Comparison of ENCODE assay signal across 12 mouse cellular contexts in the genomic region with DNA sequence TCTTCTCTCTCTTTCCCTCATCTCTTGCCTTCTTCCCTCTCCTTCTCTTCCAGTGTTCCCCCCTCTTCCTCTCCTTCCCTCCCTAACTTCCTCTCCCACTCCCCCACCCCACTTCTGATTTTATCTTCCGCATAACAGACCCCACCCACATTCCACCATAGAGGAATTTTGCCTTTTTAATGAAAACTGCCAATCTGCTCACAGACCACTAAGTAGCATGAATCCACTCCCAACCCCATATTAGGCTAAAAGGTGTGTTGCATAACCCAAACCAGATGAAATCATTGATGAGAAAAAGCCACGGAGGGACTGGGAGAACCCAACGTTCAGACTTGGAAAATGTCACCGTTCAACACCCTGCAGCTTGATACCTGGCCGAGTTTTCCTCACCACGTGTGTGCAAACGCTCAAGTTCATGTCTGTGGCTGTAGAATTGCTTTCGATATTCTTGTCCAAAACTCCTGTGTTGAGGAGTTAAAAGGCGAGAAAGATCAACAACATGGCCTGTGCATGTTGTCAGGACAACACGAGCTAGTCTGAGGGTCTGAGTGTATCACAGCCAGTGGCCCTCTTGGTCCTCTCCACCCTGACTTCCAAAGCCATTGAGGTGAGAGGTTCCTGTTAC. TPM values are rescaled to one million over a fixed set of nuclear protein-coding genes. Genes with fewer than 3 reads are reported as not detected.
DNase-seq lines count a peak whose midpoint lies in the region; ATAC-seq and TF ChIP-seq lines count a peak whose summit lies in the region.
"Had no signal": no experiment of that assay in that cellular context is flagged by ENCODE, and none has a peak within 500 bp of the region (broad histone marks: within the 10 kb centered on the region; RNA-seq: fewer than 3 reads in every experiment).

No protein-coding gene starts in this region.

- H3K27ac ChIP-seq in heart, embryonic 12.5 days (ENCODE audit: poor library complexity, severe bottlenecking), result peak overlapping the region; percentile 90
- H3K27ac ChIP-seq in intestine, postnatal 0 days (ENCODE audit: low read depth, low read length), result peak overlapping the region; percentile 21; the same call in 1 of the 2 replicates
- H3K27ac ChIP-seq: forebrain, embryonic 15.5 days; liver, embryonic 14.5 days had no signal

- peaks cover 94% of the 10 kb centered on the region for H3K79me2 ChIP-seq in C2C12 (ENCODE audit: control insufficient read depth, insufficient read depth)

- 65% methylated on average over 10 of the region's 10 CpGs for WGBS in heart, embryonic 12.5 days
- 76% methylated on average over 10 of the region's 10 CpGs for WGBS in intestine, postnatal 0 days

- H3K4me2 ChIP-seq in heart, embryonic 12.5 days, result no peak overlapping the region
- H3K4me2 ChIP-seq in intestine, postnatal 0 days (replicated peaks; ENCODE audit: low read depth), result no peak overlapping the region
- H3K4me2 ChIP-seq: forebrain, embryonic 15.5 days had no signal

- H3K27me3 ChIP-seq in heart, embryonic 12.5 days (replicated peaks), result no peaks in the 10 kb centered on the region
- no peaks in the 10 kb centered on the region for H3K27me3 ChIP-seq in C2C12 (ENCODE audit: control insufficient read depth, insufficient read depth, insufficient read length)
- no peaks in the 10 kb centered on the region for H3K27me3 ChIP-seq in intestine, postnatal 0 days (replicated peaks; ENCODE audit: control insufficient read depth, insufficient read depth, low read length)
- H3K27me3 ChIP-seq: forebrain, embryonic 15.5 days had no signal

- no peaks in the 10 kb centered on the region for H3K9me3 ChIP-seq in heart, embryonic 12.5 days (replicated peaks)
- no peaks in the 10 kb centered on the region for H3K9me3 ChIP-seq in intestine, postnatal 0 days (ENCODE audit: control insufficient read depth)
- H3K9me3 ChIP-seq: forebrain, embryonic 15.5 days; G1E had no signal

- TF ChIP-seq CTCF in C2C12 (IDR thresholded peaks at IDR 0.05; ENCODE audit: control insufficient read depth, insufficient read depth, insufficient read length), result no peak
- TF ChIP-seq CTCF in intestine, postnatal 0 days (IDR thresholded peaks at IDR 0.05; ENCODE audit: low read depth), result no peak

- peak overlapping the region; percentile 57; the same call in 1 of the 2 replicates for H3K9ac ChIP-seq in heart, embryonic 12.5 days
- H3K9ac ChIP-seq in intestine, postnatal 0 days (ENCODE audit: low read depth, low read length), result no peak overlapping the region
- H3K9ac ChIP-seq: forebrain, embryonic 15.5 days; liver, embryonic 14.5 days had no signal

- peaks cover 20% of the 10 kb centered on the region for H3K36me3 ChIP-seq in heart, embryonic 12.5 days
- peaks cover 18% of the 10 kb centered on the region for H3K36me3 ChIP-seq in C2C12 (ENCODE audit: control insufficient read depth, insufficient read depth)
- H3K36me3 ChIP-seq in intestine, postnatal 0 days (ENCODE audit: control insufficient read depth, insufficient read depth), result peaks cover 13% of the 10 kb centered on the region; the same call in 1 of the 2 replicates
- H3K36me3 ChIP-seq: forebrain, embryonic 15.5 days had no signal

- peaks cover 60% of the 10 kb centered on the region for H3K79me3 ChIP-seq in C2C12 (ENCODE audit: low read depth)

- H3K4me3 ChIP-seq in heart, embryonic 12.5 days, result no peak overlapping the region
- H3K4me3 ChIP-seq in C2C12 (ENCODE audit: insufficient read depth, poor library complexity, severe bottlenecking), result no peak overlapping the region
- H3K4me3 ChIP-seq in intestine, postnatal 0 days (ENCODE audit: low read depth, low read length), result no peak overlapping the region
- H3K4me3 ChIP-seq: forebrain, embryonic 15.5 days had no signal

- peak; percentile 26 for ATAC-seq in heart, embryonic 12.5 days (ENCODE audit: insufficient number of reproducible peaks, low FRiP score)
- no peak for ATAC-seq in intestine, postnatal 0 days
- ATAC-seq: forebrain, embryonic 15.5 days had no signal

- peaks cover 94% of the 10 kb centered on the region for H3K4me1 ChIP-seq in heart, embryonic 12.5 days (replicated peaks)
- H3K4me1 ChIP-seq in intestine, postnatal 0 days (replicated peaks; ENCODE audit: control insufficient read depth, insufficient read depth, low read length), result peaks cover 24% of the 10 kb centered on the region; the same call in 1 of the 2 replicates

- no peak for DNase-seq in heart, adult 9 months (ENCODE audit: low spot score in 2 of 2)
- peak; percentile 39 for DNase-seq in ZHBTc4 (ENCODE audit: low read depth, low spot score)
- no peak for DNase-seq in natural killer cell, adult 2 months (ENCODE audit: low spot score in 2 of 2)
- DNase-seq in cerebellum, postnatal 10 days, result no peak
- DNase-seq: adrenal gland, adult 8-10 months; cerebellum, postnatal 14 days had no signal

- H3ac ChIP-seq in C2C12 (ENCODE audit: control insufficient read depth, insufficient read length, low read depth), result no peak overlapping the region

TF ChIP-seq in C2C12, 6 proteins besides CTCF, POLR2A, EP300 and RAD21:
- peak; percentile 67 for TF ChIP-seq CEBPB (IDR thresholded peaks at IDR 0.05; ENCODE audit: low read depth)
- TF ChIP-seq USF1 (IDR thresholded peaks at IDR 0.05; ENCODE audit: low read depth), result no peak

RNA-seq across cellular contexts. Expression of a gene that starts 13.0 kb away (rescaled TPM):
- polyA plus RNA-seq in heart, embryonic 12.5 days (2016; fragmentation: Nextera tagmentation; extraction: Ambion mirVana), result 108 and 114 TPM in 2 replicates
- 42.1 TPM for polyA plus RNA-seq in C2C12 (2012; fragmentation: generic; extraction: Trizol)
- 94.4 and 99.0 TPM in 2 replicates for polyA plus RNA-seq in intestine, postnatal 0 days (2015; fragmentation: Nextera tagmentation; extraction: Ambion mirVana)
